Mouse (Mus musculus): ENCODE results near the gene Fbxo40. TPM values are rescaled to one million over a fixed set of nuclear protein-coding genes. Genes with fewer than 3 reads are reported as not detected.

Gene Fbxo40
- total and polyA plus RNA-seq, 3 experiments: 1.5 to 3.0 (median 2.2) TPM

DNA sequence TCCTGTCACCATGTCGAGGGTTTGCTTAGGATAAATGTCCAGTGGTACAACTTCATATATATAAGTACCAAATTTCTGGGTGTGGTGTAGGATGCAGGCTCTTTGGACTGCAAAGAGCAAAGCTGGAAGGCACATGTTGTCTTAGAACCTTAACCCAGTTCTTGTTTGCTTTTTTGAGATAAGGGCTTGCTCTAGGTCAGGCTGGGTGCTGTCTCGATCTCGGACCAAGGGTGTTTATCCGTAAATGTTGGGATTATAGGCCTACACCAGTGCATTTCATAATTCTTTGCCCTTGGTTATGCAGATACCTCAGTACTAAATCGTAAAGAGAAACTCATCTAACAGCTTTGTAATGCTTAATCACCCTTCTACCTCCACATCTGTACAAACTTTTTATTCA lies 22.1 kb upstream of the Fbxo40 start:
- Histone ChIP-seq H3K9me3 (replicated peaks; ENCODE audit: low read length) (no peaks in the 10 kb centered on the region), H3K9ac (ENCODE audit: insufficient read depth, low read depth) (peak overlapping the region; percentile 64), H3K4me1 (ENCODE audit: control insufficient read depth in 1 of 2, insufficient read depth in 2 of 2) (peaks cover 4 to 49% of the 10 kb centered on the region in 2 experiments; a peak in 3 of 4 replicates), H3K4me2 (ENCODE audit: insufficient read depth, low read depth, poor library complexity, severe bottlenecking) (peak overlapping the region; percentile 83), H3K4me3 (replicated peaks in 1 of 3; ENCODE audit: low read depth in 2 of 3, low read length in 2 of 3, poor library complexity in 1 of 3) (peak overlapping the region; percentile 61 to 85 (median 70)), H3K36me3 (replicated peaks in 1 of 2; ENCODE audit: control insufficient read depth in 1 of 2, insufficient read depth in 1 of 2, low read length in 1 of 2) (peaks cover 6 to 34% of the 10 kb centered on the region in 2 experiments), H3K27ac (ENCODE audit: insufficient read depth, low read depth) (no peak overlapping the region), H3K79me2 (replicated peaks; ENCODE audit: control insufficient read depth, extremely low read depth, insufficient read depth, poor library complexity, severe bottlenecking) (peaks cover 20% of the 10 kb centered on the region), H3K27me3 (replicated peaks) (no peaks in the 10 kb centered on the region)
- in situ Hi-C loops (cut with MboI; ENCODE audit: low pct_ligation_motif_present, low pct_unique_long_range_greater_than_20kb, low sequenced_read_pairs): loop anchor here (5.0 kb wide), 1 partner anchor 285 kb away; no protein-coding TSS in a partner anchor
- dilution Hi-C loops (cut with MboI; ENCODE audit: extremely low pct_ligation_motif_present, extremely low pct_unique_long_range_greater_than_20kb, low sequenced_read_pairs): no loop called here
- TF ChIP-seq MYC (IDR thresholded peaks at IDR 0.05; ENCODE audit: low read depth, low read length) (no peak), PAX5 (IDR thresholded peaks at IDR 0.05; ENCODE audit: low read length) (no peak), BHLHE40 (IDR thresholded peaks at IDR 0.05; ENCODE audit: low read depth, low read length) (no peak), GABPA (IDR thresholded peaks at IDR 0.05; ENCODE audit: insufficient replicate concordance, low read depth, low read length) (no peak), MXI1 (IDR thresholded peaks at IDR 0.05; ENCODE audit: low read depth, low read length) (no peak), IRF4 (IDR thresholded peaks at IDR 0.05; ENCODE audit: low read depth, low read length) (no peak), SMC3 (IDR thresholded peaks at IDR 0.05; ENCODE audit: low read depth, low read length) (no peak)
- DNase-seq (ENCODE audit: extremely low read depth): no peak

DNA sequence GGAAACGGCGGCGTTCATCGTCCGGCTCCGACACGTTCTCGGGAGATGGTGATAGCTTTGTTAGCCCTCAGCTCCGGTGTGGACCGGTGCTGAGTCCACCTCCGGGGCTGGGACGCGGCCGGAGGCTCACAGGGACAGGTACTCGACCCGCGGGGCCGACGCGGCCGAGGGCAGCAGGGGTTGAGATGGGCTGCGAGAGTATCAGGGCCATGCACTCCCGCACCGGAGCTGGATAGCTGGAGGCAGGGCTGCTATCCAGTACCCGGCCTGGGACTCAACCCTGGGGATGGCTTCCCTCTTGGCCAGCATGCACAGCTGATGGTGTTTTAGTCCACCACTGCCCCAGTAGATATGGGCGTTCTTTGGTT lies 21.6 kb upstream of the Fbxo40 start:
- no peak overlapping the region for H3K27ac ChIP-seq (ENCODE audit: insufficient read depth, low read depth)
- no peaks in the 10 kb centered on the region for H3K9me3 ChIP-seq (replicated peaks; ENCODE audit: low read length)
- TF ChIP-seq UBTF (IDR thresholded peaks at IDR 0.05; ENCODE audit: low read depth, low read length): peak; percentile 39; the same call in 1 of the 2 replicates
- TF ChIP-seq SIN3A (IDR thresholded peaks at IDR 0.05; ENCODE audit: low read length): 0 out of 2 replicates have a peak, but pooled peaks have one; percentile 28
- no peak for TF ChIP-seq POLR2AphosphoS2 (IDR thresholded peaks at IDR 0.05; ENCODE audit: low read depth, low read length)
- 0 out of 2 replicates have a peak, but pooled peaks have one; percentile 5 for TF ChIP-seq RCOR1 (conservative IDR thresholded peaks at IDR 0.05; ENCODE audit: low read depth, low read length)
- in situ Hi-C loops (cut with MboI; ENCODE audit: low pct_ligation_motif_present, low pct_unique_long_range_greater_than_20kb, low sequenced_read_pairs): loop anchor here (5.0 kb wide), 1 partner anchor 285 kb away; no protein-coding TSS in a partner anchor
- no peak for DNase-seq (ENCODE audit: extremely low read depth)
- dilution Hi-C loops (cut with MboI; ENCODE audit: extremely low pct_ligation_motif_present, extremely low pct_unique_long_range_greater_than_20kb, low sequenced_read_pairs): no loop called here
- peak overlapping the region; percentile 61 to 85 (median 70) for H3K4me3 ChIP-seq (replicated peaks in 1 of 3; ENCODE audit: low read depth in 2 of 3, low read length in 2 of 3, poor library complexity in 1 of 3)
- H3K9ac ChIP-seq (ENCODE audit: insufficient read depth, low read depth): peak overlapping the region; percentile 64
- peak overlapping the region; percentile 83 for H3K4me2 ChIP-seq (ENCODE audit: insufficient read depth, low read depth, poor library complexity, severe bottlenecking)
- peaks cover 6 to 31% of the 10 kb centered on the region in 2 experiments for H3K36me3 ChIP-seq (replicated peaks in 1 of 2; ENCODE audit: control insufficient read depth in 1 of 2, insufficient read depth in 1 of 2, low read length in 1 of 2)
- H3K79me2 ChIP-seq (replicated peaks; ENCODE audit: control insufficient read depth, extremely low read depth, insufficient read depth, poor library complexity, severe bottlenecking): peaks cover 20% of the 10 kb centered on the region
- no peaks in the 10 kb centered on the region for H3K27me3 ChIP-seq (replicated peaks)
- peaks cover 4 to 49% of the 10 kb centered on the region in 2 experiments; a peak in 3 of 4 replicates for H3K4me1 ChIP-seq (ENCODE audit: control insufficient read depth in 1 of 2, insufficient read depth in 2 of 2)
